Mouse (Mus musculus): ENCODE measurements around the gene Gnpnat1.

Gene Gnpnat1

GRCm38 (mm10) chr14:45399836-45400235, 4.9 kb downstream of the Gnpnat1 start:
- peak; percentile 24 for DNase-seq

GRCm38 (mm10) chr14:45389194-45389593, 15.5 kb downstream of the Gnpnat1 start:
- no peak for DNase-seq

- peak; percentile 97 for DNase-seq
Observed at GRCm38 (mm10) chr14:45388345-45389181, 16.1 kb downstream of the Gnpnat1 start.

- DNase-seq, result no peak
Observed at GRCm38 (mm10) chr14:45387480-45387879, 17.2 kb downstream of the Gnpnat1 start.

GRCm38 (mm10) chr14:45385596-45385995, 19.1 kb downstream of the Gnpnat1 start:
- DNase-seq, result no peak

- DNase-seq, result no peak
Observed at GRCm38 (mm10) chr14:45382912-45383311, 21.8 kb downstream of the Gnpnat1 start.

- no peak for DNase-seq
Observed at GRCm38 (mm10) chr14:45380756-45381155, 24.0 kb downstream of the Gnpnat1 start.

- peak; percentile 40 for DNase-seq
Observed at GRCm38 (mm10) chr14:45378771-45379170, 25.9 kb downstream of the Gnpnat1 start.

- no peak for DNase-seq
Observed at GRCm38 (mm10) chr14:45365196-45365587, 39.5 kb downstream of the Gnpnat1 start.

GRCm38 (mm10) chr14:45364211-45365195, 40.2 kb downstream of the Gnpnat1 start:
- DNase-seq, result no peak

GRCm38 (mm10) chr14:45350931-45351859, 53.5 kb downstream of the Gnpnat1 start, which contains the start of gene Styx:
Gene Styx, plus strand, starts transcription at chr14:45351093.
- DNase-seq, result peak; percentile 98

- DNase-seq, result peak; percentile 95
Observed at GRCm38 (mm10) chr14:45329589-45330181, 75.0 kb downstream of the Gnpnat1 start, which contains the start of gene Psmc6. Gene Psmc6, plus strand, starts transcription at chr14:45329788.

- DNase-seq, result no peak
Observed at GRCm38 (mm10) chr14:45329018-45329588, 75.6 kb downstream of the Gnpnat1 start.

GRCm38 (mm10) chr14:45328072-45328713, 76.5 kb downstream of the Gnpnat1 start:
- no peak for DNase-seq
